Mouse (Mus musculus) neural tube, embryonic 15.5 days (tissue): ENCODE measurements around the gene Mrpl27. TPM values are rescaled to one million over a fixed set of nuclear protein-coding genes. Genes with fewer than 3 reads are reported as not detected.
A peak's percentile ranks its signal among the peaks of the same experiment; 100 is the strongest.
"Not testable (repeated sequence)": the region's sequence is repeated elsewhere in the genome, so short reads cannot be mapped to it uniquely, and the experiment has no call there.

Source experiments
- ATAC-seq: fragments of 200-750 bp; cut with Nextera tagmentation; 2 replicates; pipeline ENCODE4 v1.8.0; 2017; ENCODE audit warnings: mild to moderate bottlenecking, moderate TSS enrichment, moderate library complexity; ENCODE audit not compliant: low FRiP score
- H3K27ac ChIP-seq: fragments of 300-500 bp; sonication (generic); replicated peaks from 2 replicates; pipeline ENCODE4 v1.5.1; 2015; ENCODE audit warnings: mild to moderate bottlenecking, inconsistent platforms
- H3K27me3 ChIP-seq: fragments of 300-500 bp; sonication (generic); replicated peaks from 2 replicates; pipeline ENCODE4 v1.6.1; 2015; ENCODE audit warnings: inconsistent platforms
- H3K36me3 ChIP-seq: fragments of 300-500 bp; sonication (generic); 2 replicates; pipeline ENCODE4 v1.6.1; 2015; ENCODE audit warnings: inconsistent platforms
- H3K4me1 ChIP-seq: fragments of 300-500 bp; sonication (generic); 2 replicates; pipeline ENCODE4 v1.6.1; 2015; ENCODE audit warnings: inconsistent platforms
- H3K4me2 ChIP-seq: fragments of 300-500 bp; sonication (generic); 2 replicates; pipeline ENCODE4 v1.6.1; 2015; ENCODE audit warnings: inconsistent platforms, mild to moderate bottlenecking, moderate library complexity
- H3K4me3 ChIP-seq: fragments of 300-500 bp; sonication (generic); replicated peaks from 2 replicates; pipeline ENCODE4 v1.5.1; 2015; ENCODE audit warnings: mild to moderate bottlenecking, inconsistent platforms
- H3K9ac ChIP-seq: fragments of 300-500 bp; sonication (generic); replicated peaks from 2 replicates; pipeline ENCODE4 v1.6.1; 2015; ENCODE audit warnings: mild to moderate bottlenecking, inconsistent platforms
- H3K9me3 ChIP-seq: fragments of 300-500 bp; sonication (generic); replicated peaks from 2 replicates; pipeline ENCODE4 v1.6.1; 2016; ENCODE audit warnings: inconsistent platforms
- WGBS: fragments of 180-500 bp; shearing (Covaris S2); methylation state at CpG from one replicate; pipeline ENCODE4 v1.1.7; 2015; ENCODE audit warnings: mixed read lengths; 5-methylcytosine and 5-hydroxymethylcytosine counted together
- polyA plus RNA-seq: library from polyadenylated mRNA; unstranded; fragments of >200 nt; fragmentation: Nextera tagmentation; extraction: Ambion mirVana; gene quantifications from 2 replicates; pipeline ENCODE4 v1.2.1, GENCODE M21; 2015

Gene Mrpl27
- polyA plus RNA-seq, 1 experiment from 2014 or later: 154 TPM

DNA sequence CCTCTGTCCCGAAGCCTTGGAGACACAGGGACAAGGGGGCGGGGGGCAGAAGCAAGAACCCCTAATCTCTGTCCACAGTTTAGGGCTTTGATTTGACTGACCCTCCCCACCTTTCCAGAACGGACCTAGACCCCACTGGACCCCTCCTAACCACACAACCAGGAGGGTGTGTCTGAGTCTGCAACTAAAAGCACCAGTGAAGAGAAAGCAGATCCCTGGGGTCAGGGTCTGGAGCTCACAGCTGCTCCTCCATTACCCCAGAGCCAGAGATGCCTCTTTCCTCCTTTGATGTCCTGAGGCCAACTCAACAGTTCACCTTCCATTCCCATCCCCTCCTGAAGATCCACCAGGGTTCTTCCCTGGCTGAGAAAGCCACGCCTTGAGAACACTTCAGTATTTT, 22.7 kb downstream of the Mrpl27 start:
- H3K4me3 ChIP-seq: peak overlapping the region; percentile 81
- peak overlapping the region; percentile 80 for H3K9ac ChIP-seq
- no peak for ATAC-seq
- 45% methylated on average over 4 of the region's 4 CpGs for WGBS
- H3K9me3 ChIP-seq: no peaks in the 10 kb centered on the region
- H3K27me3 ChIP-seq: no peaks in the 10 kb centered on the region
- peaks cover 49% of the 10 kb centered on the region for H3K4me1 ChIP-seq
- H3K4me2 ChIP-seq: peak overlapping the region; percentile 80
- no peaks in the 10 kb centered on the region for H3K36me3 ChIP-seq
- peak overlapping the region; percentile 91 for H3K27ac ChIP-seq

DNA sequence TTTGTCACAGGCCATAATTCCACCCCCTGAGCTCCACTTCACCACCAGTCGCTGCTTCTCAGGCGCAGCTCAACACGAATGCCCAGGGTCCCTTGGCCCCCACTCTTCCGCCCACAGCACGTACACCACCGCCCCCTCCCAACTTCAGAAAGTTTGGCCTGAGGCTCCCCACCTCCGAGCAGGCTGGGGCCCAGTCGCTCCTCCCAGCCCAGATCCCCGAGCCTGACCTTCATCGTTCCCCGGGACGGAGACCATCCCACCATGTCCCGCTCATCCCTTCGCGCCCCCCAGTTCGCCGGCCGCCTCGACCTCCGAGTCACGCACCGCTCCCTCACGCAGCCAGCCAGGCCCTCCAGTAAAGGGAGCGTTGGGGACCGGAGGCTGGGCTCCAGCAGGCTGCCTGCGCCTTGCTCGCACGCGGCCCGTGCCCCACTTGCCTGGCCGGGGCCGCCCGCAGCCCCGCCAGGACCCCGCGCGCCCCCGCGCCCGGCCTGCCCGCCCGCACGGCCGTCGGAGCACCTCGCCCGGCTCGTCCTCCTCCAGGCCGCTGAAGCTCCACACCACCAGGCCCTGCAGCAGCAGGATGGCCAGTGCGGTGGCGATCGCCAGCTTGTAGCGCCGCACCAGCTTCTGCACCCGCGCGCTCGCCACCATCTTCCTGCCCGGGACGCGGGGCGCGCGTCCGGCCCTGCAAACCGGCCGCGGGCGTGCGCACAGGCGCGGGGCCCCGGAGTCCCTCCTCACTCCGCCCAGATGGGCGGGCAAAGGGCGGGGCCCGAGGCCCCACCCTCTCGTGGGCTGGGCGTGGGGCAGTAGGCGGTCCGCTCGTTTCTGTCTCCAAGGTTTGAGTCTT, 23.4 kb downstream of the Mrpl27 start, which contains the start of gene Xylt2:
Gene Xylt2, minus strand, starts transcription at position 762 of the 853 bp plus-strand sequence.
- Histone ChIP-seq H3K36me3 (no peaks in the 10 kb centered on the region), H3K27me3 (no peaks in the 10 kb centered on the region), H3K4me2 (peak within 1 kb of the TSS; percentile 80), H3K27ac (peak within 1 kb of the TSS; percentile 91), H3K4me3 (peak within 1 kb of the TSS; percentile 81), H3K9me3 (no peaks in the 10 kb centered on the region), H3K9ac (peak within 1 kb of the TSS; percentile 80), H3K4me1 (peaks cover 45% of the 10 kb centered on the region)
- peak; percentile 96 for ATAC-seq
- under 1% methylated on average over 79 of the region's 82 CpGs for WGBS

DNA sequence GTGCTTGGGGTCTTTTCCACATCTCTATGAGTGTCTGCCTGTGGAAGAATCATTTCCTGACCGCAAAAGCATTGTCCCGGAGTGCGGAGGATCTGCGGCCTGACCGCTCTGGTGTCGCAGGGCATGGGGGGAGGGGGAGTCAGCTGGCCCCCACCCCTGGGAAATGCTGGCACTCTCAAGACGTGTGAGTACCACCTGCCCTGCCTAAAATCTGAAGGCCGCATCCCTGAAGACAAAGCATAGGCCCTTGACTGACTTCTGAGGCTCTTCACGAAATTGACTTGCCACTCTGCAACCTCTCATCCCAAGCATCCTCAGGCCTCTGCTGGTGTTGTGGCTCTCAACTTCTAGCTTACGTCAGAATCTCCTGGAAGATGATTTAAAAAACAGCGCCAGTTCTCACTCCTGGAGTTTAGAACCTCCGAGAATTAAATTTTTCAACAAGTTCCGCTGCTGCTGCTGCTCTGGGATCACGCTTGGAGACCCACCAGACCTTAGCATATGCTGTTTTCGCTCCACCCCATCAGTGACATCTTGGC, 24.1 kb downstream of the Mrpl27 start:
- H3K9ac ChIP-seq: peak overlapping the region; percentile 44; the same call in 1 of the 2 replicates
- H3K36me3 ChIP-seq: no peaks in the 10 kb centered on the region
- H3K4me1 ChIP-seq: peaks cover 38% of the 10 kb centered on the region
- no peaks in the 10 kb centered on the region for H3K9me3 ChIP-seq
- peak overlapping the region; percentile 80 for H3K4me2 ChIP-seq
- no peak for ATAC-seq
- WGBS: 33% methylated on average over 15 of the region's 15 CpGs
- H3K27me3 ChIP-seq: no peaks in the 10 kb centered on the region
- H3K27ac ChIP-seq: peak overlapping the region; percentile 91
- peak overlapping the region; percentile 81 for H3K4me3 ChIP-seq

DNA sequence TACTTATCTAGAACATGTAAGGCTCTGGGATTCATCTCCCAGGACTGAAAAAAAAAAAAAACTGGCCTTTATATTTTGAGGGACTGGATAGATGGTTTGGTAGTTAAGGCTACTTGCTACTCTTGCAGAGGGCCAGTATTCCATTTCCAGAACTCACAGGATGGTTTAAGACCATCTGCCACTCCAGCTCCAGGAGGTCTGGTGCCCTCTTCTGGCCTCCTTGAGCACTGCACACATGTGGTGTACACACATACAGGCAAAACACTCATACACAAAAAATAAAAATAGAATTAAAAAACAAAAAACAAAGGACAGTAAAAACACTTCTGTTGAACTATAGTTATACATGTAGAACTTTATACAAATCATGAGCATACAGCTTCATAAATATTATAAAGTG, 27.1 kb downstream of the Mrpl27 start:
- H3K27me3 ChIP-seq: no peaks in the 10 kb centered on the region
- H3K9ac ChIP-seq: no peak overlapping the region
- H3K4me1 ChIP-seq: peaks cover 20% of the 10 kb centered on the region
- H3K4me2 ChIP-seq: no peak overlapping the region
- no peak overlapping the region for H3K4me3 ChIP-seq
- no peaks in the 10 kb centered on the region for H3K9me3 ChIP-seq
- H3K27ac ChIP-seq: no peak overlapping the region
- ATAC-seq: no peak
- no peaks in the 10 kb centered on the region for H3K36me3 ChIP-seq

DNA sequence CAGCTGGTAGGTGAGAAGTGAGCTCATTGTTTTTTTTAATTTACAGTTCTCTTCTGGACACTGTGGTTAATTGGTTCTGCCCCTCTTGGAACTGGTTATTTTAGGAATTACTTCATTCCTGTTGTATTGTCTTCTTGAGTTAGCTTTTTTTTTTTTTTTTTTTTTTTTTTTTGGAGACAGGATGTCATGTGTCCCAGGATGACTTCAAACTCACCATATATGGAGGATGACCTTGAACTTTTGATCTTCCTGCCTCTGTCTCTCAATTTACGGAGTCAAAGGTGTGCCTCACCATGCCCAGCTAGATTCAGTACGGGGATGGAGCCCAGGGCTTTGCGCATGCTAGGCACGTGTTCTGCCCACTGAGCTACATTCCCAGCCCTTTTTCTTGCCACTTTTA, 28.1 kb downstream of the Mrpl27 start:
- Histone ChIP-seq H3K4me1 (peaks cover 10% of the 10 kb centered on the region), H3K36me3 (no peaks in the 10 kb centered on the region), H3K4me3 (no peak overlapping the region), H3K9ac (no peak overlapping the region), H3K9me3 (no peaks in the 10 kb centered on the region), H3K27ac (no peak overlapping the region), H3K4me2 (no peak overlapping the region), H3K27me3 (no peaks in the 10 kb centered on the region)
- no peak for ATAC-seq
- 88% methylated on average over 4 of the region's 4 CpGs for WGBS

DNA sequence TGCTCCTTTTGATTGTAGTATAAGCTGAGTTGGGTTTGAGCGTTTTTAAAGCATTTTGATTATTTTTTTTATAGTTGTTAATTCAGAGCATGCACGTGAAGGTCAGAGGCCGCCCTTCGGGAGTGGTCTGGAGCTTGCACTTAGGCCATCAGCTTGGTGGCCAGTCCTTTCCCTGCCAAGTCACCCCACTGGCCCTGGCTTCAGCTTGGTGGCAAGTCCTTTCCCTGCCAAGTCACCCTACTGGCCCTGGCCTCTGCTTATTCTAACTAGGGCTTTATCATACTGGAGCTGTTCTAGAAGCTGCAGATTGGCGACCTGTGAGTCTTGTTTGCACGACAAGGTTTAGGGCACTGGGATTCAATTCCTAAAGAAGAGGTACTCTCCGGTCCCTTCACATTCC, 28.9 kb downstream of the Mrpl27 start:
- 84% methylated on average over 7 of the region's 7 CpGs for WGBS
- H3K4me1 ChIP-seq: peaks cover 9% of the 10 kb centered on the region
- no peak overlapping the region for H3K4me2 ChIP-seq
- H3K27ac ChIP-seq: no peak overlapping the region
- H3K27me3 ChIP-seq: no peaks in the 10 kb centered on the region
- H3K9ac ChIP-seq: no peak overlapping the region
- no peak for ATAC-seq
- no peak overlapping the region for H3K4me3 ChIP-seq
- no peaks in the 10 kb centered on the region for H3K9me3 ChIP-seq
- H3K36me3 ChIP-seq: no peaks in the 10 kb centered on the region

DNA sequence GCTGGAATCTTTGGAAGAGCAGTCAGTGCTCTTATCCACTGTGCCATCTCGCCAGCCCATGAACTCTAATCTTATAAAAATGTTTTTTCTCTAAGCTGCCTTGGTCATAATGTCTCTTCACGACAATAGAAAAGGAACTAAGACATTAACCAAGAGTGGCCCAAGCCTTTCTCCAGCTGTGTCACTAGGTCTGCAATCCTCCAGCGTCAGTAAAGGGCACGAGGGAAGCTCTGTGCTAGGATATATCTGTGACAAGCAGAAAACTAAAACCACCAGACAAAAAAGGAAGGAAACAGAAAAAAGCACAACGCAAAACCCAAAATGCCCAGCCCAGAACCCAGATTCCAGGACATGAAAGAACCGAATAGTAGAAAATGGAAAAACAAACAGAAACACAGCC, 33.6 kb downstream of the Mrpl27 start:
- no peak for ATAC-seq
- no peak overlapping the region for H3K27ac ChIP-seq
- H3K4me2 ChIP-seq: no peak overlapping the region
- H3K9ac ChIP-seq: no peak overlapping the region
- H3K36me3 ChIP-seq: no peaks in the 10 kb centered on the region
- no peaks in the 10 kb centered on the region for H3K9me3 ChIP-seq
- no peaks in the 10 kb centered on the region for H3K27me3 ChIP-seq
- no peak overlapping the region for H3K4me3 ChIP-seq
- WGBS: 84% methylated on average over 6 of the region's 6 CpGs
- no peaks in the 10 kb centered on the region for H3K4me1 ChIP-seq

DNA sequence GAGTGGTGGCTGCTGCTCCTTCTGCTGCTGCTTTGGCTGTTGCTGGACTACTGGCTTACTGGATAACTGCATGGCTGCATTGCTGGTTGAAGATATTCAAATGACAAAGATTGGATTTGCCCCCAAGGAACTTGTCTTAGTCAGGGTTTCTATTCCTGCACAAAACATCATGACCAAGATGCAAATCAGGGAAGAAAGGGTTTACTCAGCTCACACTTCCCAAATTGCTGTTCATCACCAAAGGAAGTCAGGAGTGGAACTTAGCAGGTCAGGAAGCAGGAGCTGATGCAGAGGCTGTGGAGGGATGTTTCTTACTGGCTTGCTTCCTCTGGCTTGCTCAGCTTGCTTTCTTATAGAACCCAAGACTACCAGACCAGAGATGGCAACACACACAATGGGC, 38.9 kb downstream of the Mrpl27 start:
- not testable (repeated sequence) for ATAC-seq, H3K36me3 ChIP-seq, H3K27me3 ChIP-seq, H3K9ac ChIP-seq, H3K4me1 ChIP-seq, H3K4me3 ChIP-seq, H3K4me2 ChIP-seq, H3K9me3 ChIP-seq, H3K27ac ChIP-seq

DNA sequence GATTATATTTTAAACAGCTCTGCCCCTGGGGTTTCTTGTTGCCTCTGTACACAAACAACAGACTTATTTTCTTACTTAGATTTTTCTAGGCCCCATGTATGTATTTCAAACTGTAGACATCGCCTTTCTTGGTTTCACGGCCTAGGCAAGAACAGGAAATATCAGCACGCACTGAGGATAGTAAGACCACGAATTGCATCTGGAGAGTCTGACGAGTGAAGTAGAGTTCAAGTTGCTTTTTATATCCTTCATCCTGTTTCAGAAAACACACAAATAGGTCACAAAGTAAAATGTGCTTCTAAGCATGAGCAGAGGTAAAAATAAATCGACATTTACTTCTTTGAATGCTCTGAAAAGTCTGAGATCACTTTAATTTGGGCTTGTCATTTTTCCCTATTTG, 41.9 kb downstream of the Mrpl27 start:
- no peaks in the 10 kb centered on the region for H3K9me3 ChIP-seq
- no peak overlapping the region for H3K9ac ChIP-seq
- no peak overlapping the region for H3K4me3 ChIP-seq
- no peaks in the 10 kb centered on the region for H3K27me3 ChIP-seq
- no peak overlapping the region for H3K27ac ChIP-seq
- H3K4me1 ChIP-seq: no peaks in the 10 kb centered on the region
- no peak overlapping the region for H3K4me2 ChIP-seq
- no peak for ATAC-seq
- 86% methylated on average over 6 of the region's 6 CpGs for WGBS
- no peaks in the 10 kb centered on the region for H3K36me3 ChIP-seq

DNA sequence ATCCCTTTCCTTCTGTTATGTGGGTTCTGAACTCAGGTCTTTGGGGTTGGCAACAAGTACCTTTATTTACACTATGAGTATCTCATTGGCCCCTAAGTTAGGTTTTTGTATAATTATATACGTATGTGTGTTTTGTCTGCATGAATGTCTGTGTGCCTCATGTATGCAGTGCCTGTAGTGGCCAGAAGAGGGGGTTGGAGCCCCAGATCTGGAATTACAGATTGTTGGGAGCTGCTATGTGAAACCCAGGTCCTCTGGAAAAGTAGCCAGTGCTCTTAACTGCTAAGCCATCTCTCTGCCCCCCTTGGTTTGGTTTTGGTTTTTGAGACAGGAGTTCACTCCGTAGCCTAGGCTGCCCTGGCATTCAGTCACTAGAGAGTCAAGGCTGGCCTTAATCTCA, 43.6 kb downstream of the Mrpl27 start:
- no peak for ATAC-seq
- Histone ChIP-seq H3K36me3 (no peaks in the 10 kb centered on the region), H3K9ac (no peak overlapping the region), H3K4me3 (no peak overlapping the region), H3K27me3 (no peaks in the 10 kb centered on the region), H3K9me3 (no peaks in the 10 kb centered on the region), H3K4me1 (peaks cover 9% of the 10 kb centered on the region), H3K4me2 (no peak overlapping the region), H3K27ac (no peak overlapping the region)
- WGBS: 98% methylated on average over 2 of the region's 2 CpGs

DNA sequence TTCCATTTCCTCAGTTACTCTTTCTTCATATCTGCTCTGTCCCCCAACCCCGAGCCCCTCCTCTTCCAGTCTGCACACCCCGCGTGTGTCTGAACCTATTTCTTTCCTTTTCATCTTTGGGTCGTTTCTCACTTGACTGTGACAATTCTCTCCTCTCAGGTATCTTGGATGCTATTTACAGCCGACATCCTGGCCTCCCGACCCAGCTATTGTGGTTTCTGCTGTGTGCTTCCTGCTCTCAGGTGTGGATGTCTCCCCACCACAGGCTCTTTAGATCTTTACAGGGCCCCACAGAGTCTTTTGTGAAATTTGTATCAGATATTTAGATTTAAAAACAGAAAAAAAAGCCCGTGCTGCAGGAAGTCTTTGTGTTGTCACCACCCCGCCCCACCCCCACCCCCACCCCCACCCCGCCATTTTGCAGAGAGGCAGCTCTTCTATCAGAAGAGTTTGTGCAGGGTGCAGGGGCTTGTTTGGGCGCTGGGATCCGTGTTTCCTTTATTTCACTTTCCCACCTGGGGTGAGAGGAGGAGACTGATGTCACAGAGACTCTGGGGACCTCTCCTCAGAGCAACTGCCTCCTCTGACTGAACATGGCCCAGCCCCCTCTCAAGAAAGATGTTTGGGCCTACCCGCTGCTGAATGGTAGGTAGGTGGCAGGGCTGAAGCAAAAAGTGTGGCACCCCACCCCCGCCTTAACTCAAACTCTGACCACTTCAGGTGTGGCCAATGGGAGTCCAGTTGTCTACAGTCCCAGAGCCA, 44.3 kb downstream of the Mrpl27 start:
- Histone ChIP-seq H3K4me3 (no peak overlapping the region), H3K9ac (no peak overlapping the region), H3K4me1 (peaks cover 9% of the 10 kb centered on the region), H3K4me2 (no peak overlapping the region), H3K27ac (no peak overlapping the region), H3K36me3 (no peaks in the 10 kb centered on the region), H3K27me3 (no peaks in the 10 kb centered on the region), H3K9me3 (no peaks in the 10 kb centered on the region)
- 54% methylated on average over 13 of the region's 13 CpGs for WGBS
- no peak for ATAC-seq

DNA sequence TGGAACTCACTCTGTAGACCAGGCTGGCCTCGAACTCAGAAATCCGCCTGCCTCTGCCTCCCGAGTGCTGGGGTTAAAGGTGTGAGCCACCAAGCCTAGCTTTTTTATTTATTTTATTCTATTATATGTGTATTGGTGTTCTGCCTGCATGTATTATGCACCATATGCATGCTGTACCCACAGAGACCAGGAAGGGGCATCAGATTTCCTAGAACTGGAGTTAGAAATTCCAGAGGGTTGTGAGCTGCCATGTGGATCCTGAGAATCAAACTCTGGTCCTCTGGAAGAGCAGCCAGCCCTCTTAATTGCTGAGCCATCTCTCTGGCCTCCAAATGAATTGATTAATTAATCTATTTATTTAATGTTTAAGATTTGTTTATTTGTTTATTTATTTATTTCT, 45.8 kb downstream of the Mrpl27 start:
- no peak overlapping the region for H3K4me3 ChIP-seq
- H3K4me2 ChIP-seq: no peak overlapping the region
- WGBS: 94% methylated on average over 3 of the region's 3 CpGs
- no peak overlapping the region for H3K27ac ChIP-seq
- H3K9me3 ChIP-seq: no peaks in the 10 kb centered on the region
- H3K27me3 ChIP-seq: no peaks in the 10 kb centered on the region
- peaks cover 9% of the 10 kb centered on the region for H3K4me1 ChIP-seq
- ATAC-seq: no peak
- no peak overlapping the region for H3K9ac ChIP-seq
- H3K36me3 ChIP-seq: no peaks in the 10 kb centered on the region
